Mouse (Mus musculus) hindbrain, postnatal 0 days (tissue): Measurements from ENCODE around the gene Dcaf10. TPM values are rescaled to one million over a fixed set of nuclear protein-coding genes. Genes with fewer than 3 reads are reported as not detected.

ENCODE experiments used
- ATAC-seq: fragments of 200-750 bp; cut with Nextera tagmentation; 2 replicates; pipeline ENCODE4 v1.8.0; 2017; ENCODE audit warnings: mild to moderate bottlenecking, moderate TSS enrichment, moderate library complexity
- DNase-seq: peaks from one replicate; pipeline ENCODE4 v3.0.0-alpha.2; 2015; ENCODE audit warnings: low spot score
- H3K27ac ChIP-seq: fragments of 300-500 bp; sonication (generic); 2 replicates; pipeline ENCODE4 v1.5.1; 2014; ENCODE audit warnings: mild to moderate bottlenecking
- H3K27me3 ChIP-seq: fragments of 300-500 bp; sonication (generic); 2 replicates; pipeline ENCODE4 v1.6.1; 2014; ENCODE audit warnings: low read length, mixed read lengths; ENCODE audit not compliant: insufficient read depth
- H3K36me3 ChIP-seq: fragments of 300-500 bp; sonication (generic); 2 replicates; pipeline ENCODE4 v1.6.1; 2014; ENCODE audit warnings: low read length, mixed read lengths; ENCODE audit not compliant: insufficient read depth
- H3K4me1 ChIP-seq: fragments of 300-500 bp; sonication (generic); 2 replicates; pipeline ENCODE4 v1.6.1; 2014; ENCODE audit warnings: antibody characterized with exemption, low read length, mixed read lengths; ENCODE audit not compliant: insufficient read depth
- H3K4me2 ChIP-seq: fragments of 300-500 bp; sonication (generic); 2 replicates; pipeline ENCODE4 v1.6.1; 2014; ENCODE audit warnings: low read depth, mild to moderate bottlenecking, low read length, moderate library complexity, mixed read lengths
- H3K4me3 ChIP-seq: fragments of 300-500 bp; sonication (generic); 2 replicates; pipeline ENCODE4 v1.5.1; 2014; ENCODE audit warnings: low read length
- H3K9ac ChIP-seq: fragments of 300-500 bp; sonication (generic); replicated peaks from 2 replicates; pipeline ENCODE4 v1.6.1; 2014; ENCODE audit warnings: mild to moderate bottlenecking, low read length, moderate library complexity, mixed read lengths
- H3K9me3 ChIP-seq: fragments of 300-500 bp; sonication (generic); 2 replicates; pipeline ENCODE4 v1.6.1; 2016; ENCODE audit warnings: low read length, mixed read lengths
- CTCF ChIP-seq: IDR thresholded peaks from 2 replicates; pipeline ENCODE4 v1.5.1; 2016; ENCODE audit warnings: antibody characterized with exemption, control low read depth, low read depth
- WGBS: fragments of 180-500 bp; shearing (Covaris S2); extraction: QIAGEN DNeasy Blood & Tissue Kit; methylation state at CpG from one replicate; pipeline ENCODE4 v1.1.7; 2014; 5-methylcytosine and 5-hydroxymethylcytosine counted together
- polyA plus RNA-seq: library from polyadenylated mRNA; unstranded; fragments of >200 nt; fragmentation: Nextera tagmentation; extraction: Ambion mirVana; gene quantifications from 2 replicates; pipeline ENCODE4 v1.2.1, GENCODE M21; 2015
- total RNA-seq: library from RNA; depleted of rRNA; stranded (reverse); fragments of >200 nt; gene quantifications from 2 replicates; pipeline ENCODE4 v1.2.3, GENCODE M21; 2014

Gene Dcaf10
- total and polyA plus RNA-seq, 2 experiments from 2014 or later = 9.8 to 44.1 TPM

DNA sequence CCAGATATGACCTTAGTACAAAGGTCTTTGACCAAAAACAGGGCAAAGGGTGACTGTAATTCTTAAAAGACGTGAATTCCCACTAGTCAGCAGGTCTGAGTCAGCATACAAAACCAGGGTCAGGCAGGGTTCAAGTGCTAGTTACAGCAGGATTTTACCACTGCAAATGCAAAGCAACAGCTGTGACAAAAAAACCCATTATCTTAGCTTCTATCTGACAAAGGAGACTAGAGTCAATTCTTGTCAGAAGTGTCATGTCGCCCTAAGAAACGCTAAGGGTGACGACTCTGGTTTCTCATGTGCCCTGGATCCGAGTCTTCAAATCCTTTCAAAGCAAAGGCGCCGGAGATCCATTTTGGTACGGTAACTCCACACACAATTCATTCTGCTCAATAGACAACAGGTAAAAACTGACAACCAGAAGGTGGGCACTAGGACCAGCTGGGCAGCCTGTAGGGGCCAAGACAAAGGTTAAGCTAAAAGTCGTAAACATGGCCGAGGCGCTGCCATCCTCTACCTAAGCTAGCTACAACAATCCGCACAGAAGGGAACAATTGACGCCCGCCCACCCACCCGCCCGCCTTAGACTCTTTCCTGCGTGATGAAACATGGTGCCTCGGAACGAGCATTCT is 65.9 kb downstream of the Dcaf10 start:
- DNase-seq (peak; percentile 49), ATAC-seq (no peak; the same call in 1 of the 2 replicates)
- H3K9ac ChIP-seq = peak overlapping the region; percentile 87
- H3K27ac ChIP-seq = peak overlapping the region; percentile 86
- H3K4me1 ChIP-seq = peaks cover 10% of the 10 kb centered on the region; the same call in 1 of the 2 replicates
- H3K9me3 ChIP-seq = no peaks in the 10 kb centered on the region
- H3K27me3 ChIP-seq = no peaks in the 10 kb centered on the region
- H3K36me3 ChIP-seq = peaks cover 9% of the 10 kb centered on the region; the same call in 1 of the 2 replicates
- peak overlapping the region; percentile 60 for H3K4me2 ChIP-seq
- under 1% methylated on average over 19 of the region's 19 CpGs for WGBS
- no peak for TF ChIP-seq CTCF
- H3K4me3 ChIP-seq = peak overlapping the region; percentile 89

DNA sequence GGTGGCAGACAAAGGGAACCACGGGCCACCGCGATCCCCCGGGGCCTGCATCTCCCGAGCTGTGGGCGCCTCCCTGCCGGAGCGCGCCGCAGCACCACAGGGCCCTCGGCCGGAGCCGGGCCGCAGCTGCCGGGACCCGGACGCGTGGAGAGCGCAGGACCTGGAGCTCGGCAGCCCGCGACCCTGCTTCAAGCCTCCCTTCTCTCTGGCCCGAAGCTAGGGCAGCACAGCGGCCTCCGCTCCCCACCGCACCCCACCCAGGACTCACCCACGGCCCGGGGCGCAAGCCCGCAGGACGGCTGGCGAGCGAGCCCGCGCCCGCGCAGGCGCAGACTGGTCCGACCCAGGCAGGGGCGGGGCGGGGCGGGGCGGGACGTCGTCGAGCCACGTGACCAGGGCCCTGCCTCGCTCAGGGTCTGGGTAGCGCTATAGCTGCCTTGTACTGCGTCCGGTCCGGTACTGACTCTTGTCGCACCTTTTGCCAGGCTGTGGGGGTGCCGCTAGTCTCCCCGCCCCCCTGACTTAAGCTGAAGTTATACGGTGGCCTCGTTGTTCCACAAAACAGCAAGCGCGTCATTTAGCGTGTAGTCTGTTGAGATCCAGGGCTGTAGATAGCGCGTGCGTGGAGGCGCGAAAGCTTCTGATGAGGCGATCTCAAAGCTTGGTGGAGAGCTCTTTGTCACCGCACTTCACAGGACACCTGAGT is 66.7 kb downstream of the Dcaf10 start, which contains the start of gene Slc25a51:
Slc25a51 (minus strand) TSS at position 340 of the 706 bp plus-strand sequence.
- Histone ChIP-seq H3K4me3 (peak within 1 kb of the TSS; percentile 89), H3K36me3 (peaks cover 5% of the 10 kb centered on the region; the same call in 1 of the 2 replicates), H3K4me2 (peak within 1 kb of the TSS; percentile 60), H3K4me1 (peaks cover 10% of the 10 kb centered on the region; the same call in 1 of the 2 replicates), H3K9ac (peak within 1 kb of the TSS; percentile 87), H3K27ac (peak within 1 kb of the TSS; percentile 86), H3K9me3 (no peaks in the 10 kb centered on the region), H3K27me3 (no peaks in the 10 kb centered on the region)
- WGBS = under 1% methylated on average over 66 of the region's 67 CpGs
- peak; percentile 96 for DNase-seq
- ATAC-seq = peak; percentile 97
- 0 out of 2 replicates have a peak, but pooled peaks have one; percentile 3 for TF ChIP-seq CTCF

DNA sequence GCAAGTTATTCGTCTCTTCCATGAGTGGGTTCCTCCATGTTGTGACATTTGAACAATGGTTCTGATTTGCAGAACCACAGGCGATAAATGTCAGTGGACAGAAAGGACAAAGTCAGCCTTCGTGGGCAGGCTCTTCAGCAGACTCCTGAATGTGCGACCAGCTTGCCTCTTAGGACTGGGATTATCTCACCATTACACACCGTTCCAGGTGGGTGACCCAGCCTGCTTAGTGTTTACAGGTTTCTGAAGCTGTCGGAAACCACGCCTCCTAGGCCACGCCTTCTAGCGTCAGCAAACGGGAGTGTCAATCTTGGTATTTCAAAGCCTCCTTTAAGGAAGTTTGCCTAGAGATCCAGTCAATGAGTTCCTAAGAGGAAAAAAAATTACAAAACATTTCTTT is 67.4 kb downstream of the Dcaf10 start:
- H3K4me1 ChIP-seq = peaks cover 10% of the 10 kb centered on the region; the same call in 1 of the 2 replicates
- H3K4me2 ChIP-seq = peak overlapping the region; percentile 60
- H3K9ac ChIP-seq = peak overlapping the region; percentile 87
- 0 out of 2 replicates have a peak, but pooled peaks have one; percentile 32 for TF ChIP-seq CTCF
- H3K27ac ChIP-seq = peak overlapping the region; percentile 86
- H3K9me3 ChIP-seq = no peaks in the 10 kb centered on the region
- DNase-seq (peak; percentile 82), ATAC-seq (peak; percentile 8)
- H3K4me3 ChIP-seq = peak overlapping the region; percentile 89
- no peaks in the 10 kb centered on the region for H3K36me3 ChIP-seq
- no peaks in the 10 kb centered on the region for H3K27me3 ChIP-seq
- whole genome bisulfite sequencing = under 1% methylated on average over 10 of the region's 10 CpGs

DNA sequence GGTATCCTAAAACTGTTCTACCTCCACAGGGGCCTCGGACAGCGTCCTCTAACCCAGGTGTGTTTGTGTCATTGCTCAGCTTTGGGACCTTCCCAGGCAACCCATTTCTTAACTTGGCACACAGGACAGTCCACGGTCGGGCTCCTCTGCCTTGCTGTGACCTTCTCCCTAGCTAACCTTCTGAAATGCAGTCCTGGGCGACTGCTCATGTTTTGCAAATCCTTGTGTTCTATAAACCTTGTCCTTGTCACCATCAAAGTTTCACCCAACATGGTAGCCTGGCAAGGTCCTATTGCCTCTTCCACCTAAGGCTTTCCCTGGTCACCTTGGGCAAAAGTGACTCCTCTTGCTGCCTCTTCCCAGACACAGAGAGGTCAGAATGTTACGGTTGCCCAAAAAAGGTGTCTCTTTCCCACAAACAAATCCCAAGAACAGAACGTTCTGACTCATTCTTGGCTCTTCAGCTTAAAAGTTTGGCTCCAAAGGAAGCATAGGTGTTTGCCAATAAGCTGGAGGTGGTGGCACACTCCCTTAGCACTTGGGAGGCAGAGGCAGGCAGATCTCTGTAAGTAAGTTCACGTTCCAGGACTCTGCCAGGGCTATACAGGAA is 69.4 kb downstream of the Dcaf10 start:
- Histone ChIP-seq H3K27ac (no peak overlapping the region), H3K9ac (no peak overlapping the region), H3K36me3 (no peaks in the 10 kb centered on the region), H3K27me3 (no peaks in the 10 kb centered on the region), H3K9me3 (no peaks in the 10 kb centered on the region), H3K4me3 (no peak overlapping the region), H3K4me2 (no peak overlapping the region), H3K4me1 (peaks cover 9% of the 10 kb centered on the region; the same call in 1 of the 2 replicates)
- TF ChIP-seq CTCF = no peak
- DNase-seq (no peak), ATAC-seq (no peak)
- 91% methylated on average over 8 of the region's 8 CpGs for WGBS

DNA sequence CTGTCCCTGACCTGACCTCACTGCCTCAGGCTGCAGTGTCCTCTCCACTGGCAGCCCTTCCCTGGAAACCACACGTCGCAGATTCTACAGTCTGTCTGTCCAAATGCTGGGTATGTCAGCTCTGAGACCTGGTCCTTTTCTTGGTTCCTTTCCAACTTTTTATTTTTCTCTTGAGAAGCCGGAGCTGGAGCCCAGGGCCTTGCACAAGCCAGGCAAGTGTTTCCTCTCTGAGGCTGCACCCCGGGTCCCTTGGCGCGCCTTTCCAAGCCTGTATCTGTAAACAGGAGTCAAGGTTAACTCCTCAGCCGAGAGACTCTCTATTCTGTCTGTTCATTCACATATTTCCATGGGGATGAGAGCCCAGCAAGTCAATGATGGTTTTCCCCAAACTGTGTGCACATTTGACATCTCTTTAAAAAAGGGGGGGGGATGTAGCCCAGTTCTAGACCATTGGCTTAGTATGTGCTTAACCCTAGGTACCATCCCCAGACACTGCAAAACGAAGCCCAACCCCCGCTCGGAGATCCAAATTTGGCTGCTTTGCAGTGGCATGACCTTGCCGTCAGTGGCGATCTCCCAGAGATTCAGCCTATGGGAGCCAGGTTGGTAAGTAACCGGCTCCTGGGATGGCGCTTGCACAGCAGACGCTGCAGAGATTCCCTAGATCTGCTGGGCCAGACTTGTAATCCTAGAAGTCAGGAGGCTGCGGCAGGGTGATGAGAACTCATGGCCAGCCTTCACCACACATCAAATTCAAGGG is 70.7 kb downstream of the Dcaf10 start:
- Histone ChIP-seq H3K27me3 (no peaks in the 10 kb centered on the region), H3K4me2 (no peak overlapping the region), H3K4me3 (no peak overlapping the region), H3K9me3 (no peaks in the 10 kb centered on the region), H3K4me1 (no peaks in the 10 kb centered on the region; the same call in 1 of the 2 replicates), H3K27ac (no peak overlapping the region), H3K36me3 (no peaks in the 10 kb centered on the region), H3K9ac (no peak overlapping the region)
- ATAC-seq (no peak), DNase-seq (no peak)
- 67% methylated on average over 16 of the region's 16 CpGs for WGBS
- no peak for TF ChIP-seq CTCF

DNA sequence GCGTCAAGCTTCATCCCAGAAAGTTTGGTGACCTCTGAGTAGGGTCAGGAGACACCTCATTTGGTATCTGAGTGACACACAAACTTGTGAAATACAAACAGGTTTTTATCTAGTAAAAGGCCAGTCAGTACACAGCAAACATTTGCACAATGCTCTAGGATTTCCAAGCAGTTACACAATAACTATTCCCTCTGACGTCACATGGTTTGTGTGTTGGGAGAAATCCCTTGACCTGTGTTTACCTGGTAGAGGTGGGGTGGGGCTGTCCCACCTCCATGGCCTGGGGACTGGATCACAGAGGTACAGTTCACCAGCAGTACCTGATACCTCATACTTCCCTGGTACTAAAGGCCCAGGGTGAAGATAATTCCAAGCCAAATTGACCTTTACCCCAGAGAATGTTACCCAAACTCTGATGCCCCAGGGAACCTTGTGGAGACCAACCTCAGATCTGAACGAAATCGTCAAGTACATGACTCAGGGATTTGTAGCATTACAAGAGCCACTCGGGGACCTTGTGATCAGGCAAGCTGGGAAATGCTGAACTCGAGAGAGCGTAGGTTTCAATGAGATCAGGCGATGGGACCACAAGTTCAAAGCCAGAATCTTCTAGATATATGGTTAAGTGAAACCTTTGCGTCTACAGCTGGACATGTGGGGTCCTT is 71.9 kb downstream of the Dcaf10 start:
- no peak for DNase-seq
- H3K9me3 ChIP-seq = no peaks in the 10 kb centered on the region
- H3K4me2 ChIP-seq = no peak overlapping the region
- no peaks in the 10 kb centered on the region for H3K27me3 ChIP-seq
- H3K9ac ChIP-seq = no peak overlapping the region
- H3K4me1 ChIP-seq = 0 out of 2 replicates have a peak, but pooled peaks cover 3% of the 10 kb centered on the region
- H3K27ac ChIP-seq = no peak overlapping the region
- no peak for ATAC-seq
- no peak overlapping the region for H3K4me3 ChIP-seq
- H3K36me3 ChIP-seq = no peaks in the 10 kb centered on the region
- TF ChIP-seq CTCF = no peak
- 80% methylated on average over 9 of the region's 9 CpGs for WGBS
